Mouse (Mus musculus): ENCODE results near the gene Grb2.

GRCm38 (mm10) chr11:115685954-115686353 lies 22.4 kb downstream of the Grb2 start:
- TF ChIP-seq CTCF (IDR thresholded peaks at IDR 0.05; ENCODE audit: extremely low read depth, insufficient read depth, insufficient read length, insufficient replicate concordance) (no peak), POLR2A (IDR thresholded peaks at IDR 0.05; ENCODE audit: low read depth, low read length) (no peak)

Measured in spleen, adult 2 months (tissue).